Mouse (Mus musculus): ENCODE results near the gene Gm20458. TPM values are rescaled to one million over a fixed set of nuclear protein-coding genes. Genes with fewer than 3 reads are reported as not detected.
A peak's percentile ranks its signal among the peaks of the same experiment; 100 is the strongest.

Gene Gm20458
- polyA plus RNA-seq, 1 experiment from 2014 or later, result 12.5 TPM

DNA sequence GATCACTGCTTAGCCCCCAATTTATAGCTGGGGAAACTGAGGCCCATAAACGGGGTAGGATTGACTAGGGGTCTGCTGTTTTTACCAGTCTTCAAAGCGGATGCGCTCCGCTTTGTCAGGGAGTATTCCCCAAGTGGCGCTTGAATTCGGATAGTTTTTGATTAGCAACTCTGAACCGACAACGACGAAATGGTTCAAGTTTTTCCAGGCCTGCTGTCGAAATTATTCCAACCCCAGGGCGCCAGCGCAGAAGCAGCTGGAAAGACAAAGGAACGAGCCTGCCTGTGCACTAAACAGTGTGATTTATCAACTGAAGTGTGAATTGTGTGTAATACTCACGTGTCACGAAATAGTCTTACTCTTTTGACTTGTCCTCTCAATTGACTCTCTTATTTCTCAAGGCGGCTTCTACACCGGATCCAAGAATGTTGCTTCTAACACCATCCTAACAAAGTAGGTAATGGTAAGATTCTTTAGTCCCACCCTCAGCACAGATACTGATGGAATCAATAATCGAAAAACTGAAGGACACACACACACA, 17.2 kb upstream of the Gm20458 start, which contains the start of gene Sdc4:
Gene Sdc4, minus strand, starts transcription at position 428 of the 541 bp plus-strand sequence.
- peak within 1 kb of the TSS; percentile 91 for H3K4me2 ChIP-seq (ENCODE audit: low read depth, low read length)
- peaks cover 36% of the 10 kb centered on the region for H3K4me1 ChIP-seq (ENCODE audit: control insufficient read depth, insufficient read depth, low read length)
- peak within 1 kb of the TSS; percentile 76 for H3K4me3 ChIP-seq (ENCODE audit: low read depth, low read length)
- no peak for ATAC-seq (ENCODE audit: low read depth)
- no peaks in the 10 kb centered on the region for H3K36me3 ChIP-seq (ENCODE audit: control insufficient read depth, insufficient read depth, low read length)
- no peak for DNase-seq (ENCODE audit: low spot score)
- H3K9ac ChIP-seq (ENCODE audit: low read depth, low read length), result peak within 1 kb of the TSS; percentile 85
- H3K27me3 ChIP-seq (replicated peaks; ENCODE audit: control insufficient read depth, insufficient read depth, low read length), result no peaks in the 10 kb centered on the region
- no peaks in the 10 kb centered on the region for H3K9me3 ChIP-seq (ENCODE audit: control insufficient read depth, low read length)
- 9% methylated on average over 18 of the region's 18 CpGs for WGBS
- peak within 1 kb of the TSS; percentile 81 for H3K27ac ChIP-seq (replicated peaks; ENCODE audit: low read depth, low read length)

GRCm38 (mm10) chr2:164444701-164445100, 16.1 kb upstream of the Gm20458 start:
- Histone ChIP-seq H3K4me3 (ENCODE audit: low read depth, low read length) (no peak overlapping the region), H3K36me3 (ENCODE audit: control insufficient read depth, insufficient read depth, low read length) (no peaks in the 10 kb centered on the region), H3K4me2 (ENCODE audit: low read depth, low read length) (no peak overlapping the region), H3K27ac (replicated peaks; ENCODE audit: low read depth, low read length) (no peak overlapping the region), H3K9ac (ENCODE audit: low read depth, low read length) (no peak overlapping the region), H3K27me3 (replicated peaks; ENCODE audit: control insufficient read depth, insufficient read depth, low read length) (no peaks in the 10 kb centered on the region), H3K9me3 (ENCODE audit: control insufficient read depth, low read length) (no peaks in the 10 kb centered on the region), H3K4me1 (ENCODE audit: control insufficient read depth, insufficient read depth, low read length) (peaks cover 34% of the 10 kb centered on the region)
- 79% methylated on average over 2 of the region's 2 CpGs for WGBS
- ATAC-seq (ENCODE audit: low read depth) (no peak), DNase-seq (ENCODE audit: low spot score) (no peak)

DNA sequence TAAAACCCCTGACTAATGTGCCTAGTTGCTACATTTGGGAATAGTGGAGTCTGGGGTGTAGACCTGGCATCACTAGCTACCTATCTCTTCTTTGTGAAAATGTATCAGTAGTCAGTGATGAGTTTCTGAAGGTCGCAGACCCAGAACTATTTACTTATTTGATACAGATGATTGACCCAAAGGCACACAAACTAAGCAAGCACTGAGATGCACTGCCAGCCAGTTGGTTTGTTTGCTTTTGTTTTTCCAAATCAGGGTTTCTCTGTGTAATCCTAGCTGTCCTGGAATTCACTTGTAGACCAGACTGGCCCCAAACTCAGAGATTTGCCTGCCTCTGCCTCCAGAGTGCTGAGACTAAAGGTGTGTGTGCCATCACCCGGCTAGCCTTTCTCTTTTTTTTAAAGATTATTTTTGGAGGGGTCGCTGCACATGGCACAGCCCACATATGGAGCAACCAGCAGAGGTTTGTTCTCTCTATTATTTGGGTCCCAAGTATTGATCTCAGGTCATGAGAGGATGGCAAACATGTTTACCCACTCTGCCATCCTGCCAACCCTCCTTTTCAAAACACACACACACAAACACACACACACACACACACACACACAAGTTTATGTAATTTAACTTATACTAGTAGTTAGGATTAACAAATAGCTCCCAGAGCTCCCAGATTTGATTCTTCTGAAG, 15.2 kb upstream of the Gm20458 start:
- DNase-seq (ENCODE audit: low spot score), result no peak
- WGBS, result 82% methylated on average over 3 of the region's 3 CpGs
- no peak overlapping the region for H3K4me2 ChIP-seq (ENCODE audit: low read depth, low read length)

GRCm38 (mm10) chr2:164446086-164446469, 14.7 kb upstream of the Gm20458 start:
- no peak overlapping the region for H3K4me2 ChIP-seq (ENCODE audit: low read depth, low read length)
- H3K4me1 ChIP-seq (ENCODE audit: control insufficient read depth, insufficient read depth, low read length), result peaks cover 21% of the 10 kb centered on the region
- H3K36me3 ChIP-seq (ENCODE audit: control insufficient read depth, insufficient read depth, low read length), result no peaks in the 10 kb centered on the region
- WGBS, result 62% methylated on average over 3 of the region's 3 CpGs
- ATAC-seq (ENCODE audit: low read depth), result no peak
- no peaks in the 10 kb centered on the region for H3K27me3 ChIP-seq (replicated peaks; ENCODE audit: control insufficient read depth, insufficient read depth, low read length)
- H3K4me3 ChIP-seq (ENCODE audit: low read depth, low read length), result no peak overlapping the region
- no peak overlapping the region for H3K9ac ChIP-seq (ENCODE audit: low read depth, low read length)
- DNase-seq (ENCODE audit: low spot score), result no peak
- H3K9me3 ChIP-seq (ENCODE audit: control insufficient read depth, low read length), result peaks cover 4% of the 10 kb centered on the region; the same call in 1 of the 2 replicates
- no peak overlapping the region for H3K27ac ChIP-seq (replicated peaks; ENCODE audit: low read depth, low read length)

More for the DNA sequence above, 15.2 kb upstream of the Gm20458 start:
- Histone ChIP-seq H3K27me3 (replicated peaks; ENCODE audit: control insufficient read depth, insufficient read depth, low read length) (no peaks in the 10 kb centered on the region), H3K27ac (replicated peaks; ENCODE audit: low read depth, low read length) (no peak overlapping the region), H3K4me3 (ENCODE audit: low read depth, low read length) (no peak overlapping the region), H3K9me3 (ENCODE audit: control insufficient read depth, low read length) (peaks cover 4% of the 10 kb centered on the region; the same call in 1 of the 2 replicates), H3K36me3 (ENCODE audit: control insufficient read depth, insufficient read depth, low read length) (no peaks in the 10 kb centered on the region), H3K4me1 (ENCODE audit: control insufficient read depth, insufficient read depth, low read length) (peaks cover 25% of the 10 kb centered on the region), H3K9ac (ENCODE audit: low read depth, low read length) (no peak overlapping the region)
- ATAC-seq (ENCODE audit: low read depth), result no peak

GRCm38 (mm10) chr2:164448140-164448539, 12.6 kb upstream of the Gm20458 start:
- Histone ChIP-seq H3K9me3 (ENCODE audit: control insufficient read depth, low read length) (peaks cover 4% of the 10 kb centered on the region; the same call in 1 of the 2 replicates), H3K4me3 (ENCODE audit: low read depth, low read length) (no peak overlapping the region), H3K36me3 (ENCODE audit: control insufficient read depth, insufficient read depth, low read length) (no peaks in the 10 kb centered on the region), H3K4me1 (ENCODE audit: control insufficient read depth, insufficient read depth, low read length) (peaks cover 18% of the 10 kb centered on the region), H3K27ac (replicated peaks; ENCODE audit: low read depth, low read length) (no peak overlapping the region), H3K4me2 (ENCODE audit: low read depth, low read length) (no peak overlapping the region), H3K27me3 (replicated peaks; ENCODE audit: control insufficient read depth, insufficient read depth, low read length) (no peaks in the 10 kb centered on the region), H3K9ac (ENCODE audit: low read depth, low read length) (no peak overlapping the region)
- WGBS, result 82% methylated on average over 1 of the region's 1 CpGs
- DNase-seq (ENCODE audit: low spot score), result no peak
- no peak for ATAC-seq (ENCODE audit: low read depth)

GRCm38 (mm10) chr2:164448921-164449320, 11.8 kb upstream of the Gm20458 start:
- peak overlapping the region; percentile 65; the same call in 1 of the 2 replicates for H3K27ac ChIP-seq (replicated peaks; ENCODE audit: low read depth, low read length)
- 52% methylated on average over 5 of the region's 5 CpGs for WGBS
- H3K4me3 ChIP-seq (ENCODE audit: low read depth, low read length), result no peak overlapping the region
- peaks cover 14% of the 10 kb centered on the region for H3K4me1 ChIP-seq (ENCODE audit: control insufficient read depth, insufficient read depth, low read length)
- no peak overlapping the region for H3K4me2 ChIP-seq (ENCODE audit: low read depth, low read length)
- peak; percentile 51 for DNase-seq (ENCODE audit: low spot score)
- H3K27me3 ChIP-seq (replicated peaks; ENCODE audit: control insufficient read depth, insufficient read depth, low read length), result no peaks in the 10 kb centered on the region
- ATAC-seq (ENCODE audit: low read depth), result no peak
- H3K9me3 ChIP-seq (ENCODE audit: control insufficient read depth, low read length), result peaks cover 4% of the 10 kb centered on the region; the same call in 1 of the 2 replicates
- no peaks in the 10 kb centered on the region for H3K36me3 ChIP-seq (ENCODE audit: control insufficient read depth, insufficient read depth, low read length)
- no peak overlapping the region for H3K9ac ChIP-seq (ENCODE audit: low read depth, low read length)

GRCm38 (mm10) chr2:164449341-164450042, 11.3 kb upstream of the Gm20458 start:
- H3K27me3 ChIP-seq (replicated peaks; ENCODE audit: control insufficient read depth, insufficient read depth, low read length), result no peaks in the 10 kb centered on the region
- H3K9ac ChIP-seq (ENCODE audit: low read depth, low read length), result no peak overlapping the region
- H3K4me2 ChIP-seq (ENCODE audit: low read depth, low read length), result no peak overlapping the region
- peaks cover 14% of the 10 kb centered on the region for H3K4me1 ChIP-seq (ENCODE audit: control insufficient read depth, insufficient read depth, low read length)
- peak overlapping the region; percentile 65 for H3K27ac ChIP-seq (replicated peaks; ENCODE audit: low read depth, low read length)
- H3K36me3 ChIP-seq (ENCODE audit: control insufficient read depth, insufficient read depth, low read length), result no peaks in the 10 kb centered on the region
- peaks cover 4% of the 10 kb centered on the region; the same call in 1 of the 2 replicates for H3K9me3 ChIP-seq (ENCODE audit: control insufficient read depth, low read length)
- 72% methylated on average over 14 of the region's 14 CpGs for WGBS
- DNase-seq (ENCODE audit: low spot score) (peak; percentile 43), ATAC-seq (ENCODE audit: low read depth) (peak; percentile 51; the same call in 1 of the 2 replicates)
- no peak overlapping the region for H3K4me3 ChIP-seq (ENCODE audit: low read depth, low read length)

GRCm38 (mm10) chr2:164452000-164452676, 8.6 kb upstream of the Gm20458 start:
- Histone ChIP-seq H3K4me1 (ENCODE audit: control insufficient read depth, insufficient read depth, low read length) (peaks cover 30% of the 10 kb centered on the region), H3K27me3 (replicated peaks; ENCODE audit: control insufficient read depth, insufficient read depth, low read length) (no peaks in the 10 kb centered on the region), H3K9me3 (ENCODE audit: control insufficient read depth, low read length) (peaks cover 4% of the 10 kb centered on the region; the same call in 1 of the 2 replicates), H3K4me3 (ENCODE audit: low read depth, low read length) (no peak overlapping the region), H3K9ac (ENCODE audit: low read depth, low read length) (no peak overlapping the region), H3K36me3 (ENCODE audit: control insufficient read depth, insufficient read depth, low read length) (no peaks in the 10 kb centered on the region), H3K4me2 (ENCODE audit: low read depth, low read length) (no peak overlapping the region), H3K27ac (replicated peaks; ENCODE audit: low read depth, low read length) (0 out of 2 replicates have a peak overlapping the region, but pooled peaks have one; percentile 35)
- 21% methylated on average over 12 of the region's 13 CpGs for WGBS
- ATAC-seq (ENCODE audit: low read depth), result peak; percentile 45
- peak; percentile 78 for DNase-seq (ENCODE audit: low spot score)

Data from embryonic facial prominence, embryonic 14.5 days (tissue).